Mouse (Mus musculus) CH12.LX (cell line): ENCODE data around the gene Tnrc6b. TPM values are rescaled to one million over a fixed set of nuclear protein-coding genes. Genes with fewer than 3 reads are reported as not detected.

Source experiments
- DNase-seq: peaks from one replicate; pipeline ENCODE4 v3.0.0-alpha.2; 2013; ENCODE audit errors: extremely low read depth
- H3K27ac ChIP-seq: 2 replicates; pipeline ENCODE4 v1.5.1; 2012; ENCODE audit warnings: low read depth, mild to moderate bottlenecking, control low read depth, moderate library complexity; ENCODE audit not compliant: insufficient read depth
- H3K27me3 ChIP-seq: replicated peaks from 2 replicates; pipeline ENCODE3; 2012; ENCODE audit warnings: inconsistent platforms
- H3K36me3 ChIP-seq, 2 experiments: replicated peaks in 1 of 2; 2 replicates each; pipeline versions ENCODE3 to v1.6.1; 2012; ENCODE audit warnings: inconsistent platforms in 1 of 2, low read length in 1 of 2, mild to moderate bottlenecking in 1 of 2, mixed read lengths in 1 of 2, moderate library complexity in 1 of 2; ENCODE audit not compliant: control insufficient read depth in 1 of 2, insufficient read depth in 1 of 2
- H3K4me1 ChIP-seq, 2 experiments: 2 replicates each; pipeline ENCODE4 v1.6.1; 2012; ENCODE audit warnings: inconsistent platforms in 1 of 2, moderate library complexity in 1 of 2; ENCODE audit not compliant: insufficient read depth in 2 of 2, control insufficient read depth in 1 of 2
- H3K4me2 ChIP-seq: 2 replicates; pipeline ENCODE4 v1.6.1; 2012; ENCODE audit warnings: low read depth, mild to moderate bottlenecking, control low read depth; ENCODE audit not compliant: poor library complexity, insufficient read depth, severe bottlenecking
- H3K4me3 ChIP-seq, 3 experiments: fragments of 150-350 bp in 1 of 3; sonication (generic) in 1 of 3; replicated peaks in 1 of 3; 2 replicates each; pipeline versions ENCODE3 to v1.5.1; 2011 to 2012; ENCODE audit warnings: low read depth in 2 of 3, low read length in 2 of 3, mild to moderate bottlenecking in 2 of 3, moderate library complexity in 2 of 3, control low read depth in 1 of 3, improper control_type of control experiment in 1 of 3, inconsistent platforms in 1 of 3, mixed read lengths in 1 of 3; ENCODE audit not compliant: poor library complexity in 1 of 3
- H3K79me2 ChIP-seq: replicated peaks from 2 replicates; pipeline ENCODE4 v1.6.1; 2012; ENCODE audit warnings: mild to moderate bottlenecking, moderate library complexity; ENCODE audit not compliant: control insufficient read depth, poor library complexity, insufficient read depth, severe bottlenecking; ENCODE audit errors: extremely low read depth
- H3K9ac ChIP-seq: 2 replicates; pipeline ENCODE4 v1.6.1; 2012; ENCODE audit warnings: low read depth, mild to moderate bottlenecking, control low read depth, moderate library complexity; ENCODE audit not compliant: insufficient read depth
- H3K9me3 ChIP-seq: replicated peaks from 2 replicates; pipeline ENCODE3; 2012; ENCODE audit warnings: low read length, inconsistent platforms, mixed read lengths
- CHD1 ChIP-seq: IDR thresholded peaks from 2 replicates; pipeline ENCODE4 v1.6.1; 2012; ENCODE audit warnings: low read depth, low read length, improper control_type of control experiment, inconsistent platforms
- CHD2 ChIP-seq: IDR thresholded peaks from 2 replicates; pipeline ENCODE4 v1.6.1; 2011; ENCODE audit warnings: low read length, improper control_type of control experiment
- ELF1 ChIP-seq: IDR thresholded peaks from 2 replicates; pipeline ENCODE4 v1.6.1; 2014; ENCODE audit warnings: low read depth, mild to moderate bottlenecking, inconsistent platforms, low read length, improper control_type of control experiment
- GABPA ChIP-seq: IDR thresholded peaks from 2 replicates; pipeline ENCODE4 v1.6.1; 2012; ENCODE audit warnings: low read depth, low read length, improper control_type of control experiment, inconsistent platforms; ENCODE audit not compliant: insufficient replicate concordance
- HCFC1 ChIP-seq: IDR thresholded peaks from 2 replicates; pipeline ENCODE4 v1.6.1; 2012; ENCODE audit warnings: low read depth, mild to moderate bottlenecking, inconsistent platforms, low read length, improper control_type of control experiment
- IRF4 ChIP-seq: IDR thresholded peaks from 2 replicates; pipeline ENCODE4 v1.6.1; 2014; ENCODE audit warnings: low read depth, mild to moderate bottlenecking, inconsistent platforms, low read length, improper control_type of control experiment
- JUN ChIP-seq: IDR thresholded peaks from 2 replicates; pipeline ENCODE4 v1.6.1; 2011; ENCODE audit warnings: low read depth, mild to moderate bottlenecking, low read length, improper control_type of control experiment, moderate library complexity; ENCODE audit not compliant: insufficient read depth
- MAX ChIP-seq: IDR thresholded peaks from 2 replicates; pipeline ENCODE4 v1.6.1; 2011; ENCODE audit warnings: low read length, improper control_type of control experiment
- NELFE ChIP-seq: IDR thresholded peaks from 2 replicates; pipeline ENCODE4 v1.6.1; 2011; ENCODE audit warnings: low read depth, low read length, improper control_type of control experiment
- NRF1 ChIP-seq: IDR thresholded peaks from 2 replicates; pipeline ENCODE4 v1.6.1; 2014; ENCODE audit warnings: low read depth, mild to moderate bottlenecking, inconsistent platforms, low read length, improper control_type of control experiment, moderate library complexity
- PAX5 ChIP-seq: IDR thresholded peaks from 2 replicates; pipeline ENCODE4 v1.6.1; 2012; ENCODE audit warnings: low read length, inconsistent platforms, mixed read lengths
- POLR2AphosphoS2 ChIP-seq: IDR thresholded peaks from 2 replicates; pipeline ENCODE4 v1.6.1; 2011; ENCODE audit warnings: low read depth, low read length, improper control_type of control experiment
- RAD21 ChIP-seq: IDR thresholded peaks from 2 replicates; pipeline ENCODE4 v1.6.1; 2011; ENCODE audit warnings: low read depth, mild to moderate bottlenecking, low read length, improper control_type of control experiment, moderate library complexity
- TBP ChIP-seq: conservative IDR thresholded peaks from 2 replicates; pipeline ENCODE4 v1.6.1; 2011; ENCODE audit warnings: low read depth, low read length, improper control_type of control experiment
- USF1 ChIP-seq: IDR thresholded peaks from 2 replicates; pipeline ENCODE4 v1.6.1; 2014; ENCODE audit warnings: low read depth, mild to moderate bottlenecking, inconsistent platforms, low read length, improper control_type of control experiment
- ZC3H11A ChIP-seq: IDR thresholded peaks from 2 replicates; pipeline ENCODE4 v1.6.1; 2012; ENCODE audit warnings: low read depth, mild to moderate bottlenecking, inconsistent platforms, low read length, improper control_type of control experiment
- ZKSCAN1 ChIP-seq: IDR thresholded peaks from 2 replicates; pipeline ENCODE4 v1.6.1; 2012; ENCODE audit warnings: low read depth, inconsistent platforms, low read length, improper control_type of control experiment, borderline replicate concordance
- ZMIZ1 ChIP-seq: IDR thresholded peaks from 2 replicates; pipeline ENCODE4 v1.6.1; 2012; ENCODE audit warnings: low read depth, mild to moderate bottlenecking, inconsistent platforms, low read length, improper control_type of control experiment
- dilution Hi-C: fragments of 300-500 bp; cut with MboI; formaldehyde crosslinking; loops from 2 replicates; pipeline ENCODE4 v1.14.3; 2020; ENCODE audit warnings: low sequenced_read_pairs; ENCODE audit not compliant: extremely low pct_unique_long_range_greater_than_20kb, extremely low pct_ligation_motif_present
- in situ Hi-C: fragments of 300-500 bp; cut with MboI; formaldehyde crosslinking; loops from 3 replicates; pipeline ENCODE4 v1.14.3; 2019; ENCODE audit warnings: low sequenced_read_pairs, low pct_ligation_motif_present, low pct_unique_long_range_greater_than_20kb, mixed read lengths
- polyA plus RNA-seq: library from polyadenylated mRNA; unstranded; fragments of >175 nt; gene quantifications from 2 replicates; pipeline ENCODE4 v1.2.1, GENCODE M21; 2012; ENCODE audit warnings: low read depth; ENCODE audit not compliant: insufficient read length
- total RNA-seq, 2 experiments: library from RNA; depleted of rRNA; stranded (reverse); fragments of 300-350 nt in 1 of 2; fragments of >200 nt in 1 of 2; gene quantifications; 2 replicates each; pipeline ENCODE4 v1.2.3; 2012 to 2014

The Tnrc6b gene
- total and polyA plus RNA-seq, 3 experiments = 6.0 to 17.1 (median 16.1) TPM

DNA sequence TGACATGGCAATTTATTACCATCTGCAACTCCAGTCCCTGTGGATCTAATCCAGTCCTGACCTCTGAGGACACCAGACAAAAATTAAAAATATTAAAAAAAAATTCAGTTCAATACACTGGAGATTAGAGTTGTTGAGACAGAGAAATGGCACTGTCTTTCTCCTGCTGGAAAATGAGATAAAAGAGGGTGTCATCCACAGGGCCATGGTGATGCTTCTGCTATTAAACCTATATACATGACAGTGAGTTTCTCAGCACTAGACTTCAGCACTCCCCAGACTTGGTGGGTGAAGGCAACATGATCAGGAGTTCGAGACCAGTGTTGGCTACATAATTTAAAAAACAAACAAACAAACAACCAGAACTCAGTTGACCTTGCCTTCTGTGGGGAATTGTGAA lies 43.0 kb downstream of the Tnrc6b start:
- DNase-seq = no peak
- H3K4me3 ChIP-seq = no peak overlapping the region
- in situ Hi-C loops = no loop called here
- TF ChIP-seq NELFE (no peak), NRF1 (no peak), HCFC1 (no peak), POLR2AphosphoS2 (no peak), ZMIZ1 (no peak), PAX5 (no peak), GABPA (no peak), ELF1 (no peak), JUN (no peak), ZKSCAN1 (no peak)
- TF ChIP-seq, all 38 proteins: peak for 0
- H3K9ac ChIP-seq = no peak overlapping the region
- H3K36me3 ChIP-seq = peaks cover 24 to 61% of the 10 kb centered on the region in 2 experiments
- H3K4me1 ChIP-seq = peaks cover 0 to 5% of the 10 kb centered on the region in 2 experiments; a peak in 3 of 4 replicates
- dilution Hi-C loops = no loop called here
- no peaks in the 10 kb centered on the region for H3K27me3 ChIP-seq
- no peaks in the 10 kb centered on the region for H3K9me3 ChIP-seq
- H3K79me2 ChIP-seq = peaks cover 2% of the 10 kb centered on the region
- no peak overlapping the region for H3K4me2 ChIP-seq
- no peak overlapping the region for H3K27ac ChIP-seq

DNA sequence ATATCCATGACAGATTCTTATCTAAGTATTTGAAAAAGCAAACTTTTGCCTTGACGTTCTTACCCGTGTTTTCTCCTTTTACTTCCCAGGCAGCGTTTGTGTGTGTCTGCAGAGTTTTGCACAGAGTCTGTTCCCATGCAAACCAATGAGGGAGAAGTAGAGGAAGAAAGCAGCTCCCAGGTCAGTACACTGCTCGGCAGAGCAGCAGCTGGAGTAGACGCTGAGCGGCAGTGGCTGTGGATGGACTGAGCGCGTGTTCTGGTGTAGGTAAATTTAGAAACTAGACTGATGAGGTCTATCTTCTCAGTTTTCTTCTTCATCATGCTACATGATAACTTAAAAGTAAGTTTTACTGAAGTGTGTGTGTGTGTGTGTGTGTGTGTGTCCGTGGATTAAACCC lies 48.3 kb downstream of the Tnrc6b start:
- Histone ChIP-seq H3K79me2 (no peaks in the 10 kb centered on the region; the same call in 1 of the 2 replicates), H3K36me3 (peaks cover 24 to 62% of the 10 kb centered on the region in 2 experiments), H3K4me2 (no peak overlapping the region), H3K9me3 (no peaks in the 10 kb centered on the region), H3K4me1 (peaks cover 0 to 5% of the 10 kb centered on the region in 2 experiments; a peak in 3 of 4 replicates), H3K27ac (no peak overlapping the region), H3K9ac (no peak overlapping the region), H3K4me3 (no peak overlapping the region), H3K27me3 (no peaks in the 10 kb centered on the region)
- no peak for TF ChIP-seq IRF4
- in situ Hi-C loops (no loop called here), dilution Hi-C loops (no loop called here)
- no peak for DNase-seq

DNA sequence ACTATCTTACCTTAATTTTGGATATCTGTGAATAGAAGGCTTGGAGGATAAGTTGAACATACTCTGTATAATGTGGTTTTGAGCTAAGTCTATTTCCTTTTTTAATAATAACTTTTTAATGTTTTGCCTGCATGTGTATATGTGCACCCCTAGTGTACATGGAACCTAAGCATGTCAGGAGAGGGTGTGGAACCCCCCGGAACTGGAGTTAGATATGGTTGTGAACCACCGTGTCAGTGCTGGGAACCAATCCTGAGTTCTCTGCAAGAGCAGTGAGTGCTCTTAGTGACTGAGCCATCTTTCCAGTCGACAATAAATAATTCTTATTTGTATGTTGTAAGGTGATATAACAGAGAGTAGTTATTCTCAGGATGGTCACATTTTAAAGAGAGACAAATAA lies 49.4 kb downstream of the Tnrc6b start:
- TF ChIP-seq USF1 (no peak), JUN (no peak), RAD21 (no peak), MAX (no peak), TBP (no peak), CHD2 (no peak), GABPA (no peak), ZC3H11A (no peak), CHD1 (no peak), NELFE (no peak)
- Histone ChIP-seq H3K79me2 (no peaks in the 10 kb centered on the region; the same call in 1 of the 2 replicates), H3K4me3 (no peak overlapping the region), H3K9ac (no peak overlapping the region), H3K9me3 (no peaks in the 10 kb centered on the region), H3K27me3 (no peaks in the 10 kb centered on the region), H3K36me3 (peaks cover 17 to 58% of the 10 kb centered on the region in 2 experiments), H3K27ac (no peak overlapping the region), H3K4me1 (peaks cover 0 to 5% of the 10 kb centered on the region in 2 experiments; a peak in 3 of 4 replicates), H3K4me2 (no peak overlapping the region)
- in situ Hi-C loops (no loop called here), dilution Hi-C loops (no loop called here)
- no peak for DNase-seq
